In genomic region chr16:93225644-93226043, GRCm38 (mm10) we compare ENCODE assay signal across 24 mouse cellular contexts.
DNase-seq lines count a peak whose midpoint lies in the region; ATAC-seq and TF ChIP-seq lines count a peak whose summit lies in the region.
"Had no signal": no experiment of that assay in that cellular context is flagged by ENCODE, and none has a peak within 500 bp of the region (broad histone marks: within the 10 kb centered on the region; RNA-seq: fewer than 3 reads in every experiment).

No protein-coding gene starts in this region.

- TF ChIP-seq CTCF in C2C12 (IDR thresholded peaks at IDR 0.05; ENCODE audit: control insufficient read depth, insufficient read depth, insufficient read length), result no peak

- H3ac ChIP-seq in C2C12 (ENCODE audit: control insufficient read depth, insufficient read length, low read depth) (no peak overlapping the region), myocyte (ENCODE audit: control insufficient read depth, insufficient read length) (no peak overlapping the region)

- peak overlapping the region; percentile 33 for H3K4me3 ChIP-seq in megakaryocyte, embryonic 14.5 days (replicated peaks)
- no peak overlapping the region for H3K4me3 ChIP-seq in C2C12 (ENCODE audit: insufficient read depth, poor library complexity, severe bottlenecking)
- no peak overlapping the region for H3K4me3 ChIP-seq in myocyte
- H3K4me3 ChIP-seq in hindbrain, embryonic 16.5 days (ENCODE audit: low read length), result no peak overlapping the region

- DNase-seq in 3T3-L1 (ENCODE audit: low read depth, low spot score), result peak; percentile 44
- DNase-seq in cerebellum, postnatal 25 days, result no peak
- DNase-seq in kidney, adult 11 months, result no peak
- DNase-seq: adrenal gland, adult 2 months; adrenal gland, adult 8-10 months; adrenal gland, postnatal 10 days; adrenal gland, postnatal 14 days; adrenal gland, postnatal 25 days; adrenal gland, postnatal 36 days; B cell, adult 2 months; cerebellum, adult 11 months; cerebellum, adult 11-12 months; cerebellum, adult 18-20 months; cerebellum, adult 2 months had no signal

- H3K27me3 ChIP-seq in megakaryocyte, embryonic 14.5 days (replicated peaks), result no peaks in the 10 kb centered on the region
- H3K27me3 ChIP-seq in C2C12 (ENCODE audit: control insufficient read depth, insufficient read depth, insufficient read length), result no peaks in the 10 kb centered on the region
- H3K27me3 ChIP-seq in myocyte (ENCODE audit: control insufficient read depth, insufficient read depth, insufficient read length), result no peaks in the 10 kb centered on the region
- H3K27me3 ChIP-seq in hindbrain, embryonic 16.5 days (replicated peaks; ENCODE audit: control insufficient read depth, insufficient read depth, low read length), result no peaks in the 10 kb centered on the region
- H3K27me3 ChIP-seq: CH12.LX, Patski had no signal

- H3K9me3 ChIP-seq in megakaryocyte, embryonic 14.5 days, result peaks cover 3% of the 10 kb centered on the region
- H3K9me3 ChIP-seq in hindbrain, embryonic 16.5 days (ENCODE audit: control insufficient read depth, low read length), result no peaks in the 10 kb centered on the region
- H3K9me3 ChIP-seq: G1E had no signal

- no peak for TF ChIP-seq POLR2A in myocyte (IDR thresholded peaks at IDR 0.05; ENCODE audit: insufficient read length, low read depth)

- peaks cover 3% of the 10 kb centered on the region for H3K36me3 ChIP-seq in megakaryocyte, embryonic 14.5 days (replicated peaks; ENCODE audit: low read length)
- H3K36me3 ChIP-seq in C2C12 (ENCODE audit: control insufficient read depth, insufficient read depth) (no peaks in the 10 kb centered on the region), myocyte (ENCODE audit: control insufficient read depth, insufficient read depth) (no peaks in the 10 kb centered on the region)
- no peaks in the 10 kb centered on the region for H3K36me3 ChIP-seq in hindbrain, embryonic 16.5 days (ENCODE audit: control insufficient read depth, insufficient read depth, low read length)
- H3K36me3 ChIP-seq: G1E had no signal

- H3K4me1 ChIP-seq in megakaryocyte, embryonic 14.5 days, result peaks cover 72% of the 10 kb centered on the region
- no peaks in the 10 kb centered on the region for H3K4me1 ChIP-seq in hindbrain, embryonic 16.5 days (ENCODE audit: control insufficient read depth, insufficient read depth, low read depth, low read length)

- H3K9ac ChIP-seq in hindbrain, embryonic 16.5 days (ENCODE audit: low read depth, low read length), result no peak overlapping the region

- H3K79me3 ChIP-seq in C2C12 (ENCODE audit: low read depth), result no peaks in the 10 kb centered on the region

- H3K79me2 ChIP-seq in C2C12 (ENCODE audit: control insufficient read depth, insufficient read depth), result no peaks in the 10 kb centered on the region
- no peaks in the 10 kb centered on the region for H3K79me2 ChIP-seq in myocyte (ENCODE audit: control insufficient read depth, insufficient read depth)

- WGBS in hindbrain, embryonic 16.5 days, result 78% methylated on average over 7 of the region's 7 CpGs

- ATAC-seq in megakaryocyte, adult 5-6 weeks (ENCODE audit: poor library complexity, severe bottlenecking), result no peak
- no peak for ATAC-seq in hindbrain, embryonic 16.5 days
- ATAC-seq: activated CD4-positive, CD25-positive, alpha-beta regulatory T cell, adult 4 months; CD4-positive, CD25-positive, alpha-beta regulatory T cell, adult 4 months; Patski had no signal

- H3K4me2 ChIP-seq in myocyte (ENCODE audit: low read depth), result peak overlapping the region; percentile 14
- no peak overlapping the region for H3K4me2 ChIP-seq in hindbrain, embryonic 16.5 days (ENCODE audit: low read length)

- no peak overlapping the region for H3K27ac ChIP-seq in hindbrain, embryonic 16.5 days (ENCODE audit: low read depth, low read length)

TF ChIP-seq in C2C12, 6 proteins besides CTCF, POLR2A, EP300 and RAD21:
- peak; percentile 93 for TF ChIP-seq MAX (IDR thresholded peaks at IDR 0.05)
- peak; percentile 29 for TF ChIP-seq MYOD1 (IDR thresholded peaks at IDR 0.05; ENCODE audit: control insufficient read depth, insufficient read length, low read depth)
- no peak for TF ChIP-seq MYOG (IDR thresholded peaks at IDR 0.05; ENCODE audit: control insufficient read depth, extremely low read depth, insufficient read length)
- TF ChIP-seq CEBPB (IDR thresholded peaks at IDR 0.05; ENCODE audit: low read depth), result no peak
- peak; percentile 42 for TF ChIP-seq FOSL1 (IDR thresholded peaks at IDR 0.05; ENCODE audit: insufficient read depth, low read length, poor library complexity, severe bottlenecking)

TF ChIP-seq in myocyte, 11 proteins besides CTCF, POLR2A, EP300 and RAD21:
- TF ChIP-seq MAX (IDR thresholded peaks at IDR 0.05; ENCODE audit: low read depth), result no peak
